Mouse (Mus musculus) hindbrain, embryonic 16.5 days (tissue): ENCODE measurements around the gene Rsu1. TPM values are rescaled to one million over a fixed set of nuclear protein-coding genes. Genes with fewer than 3 reads are reported as not detected.
A peak's percentile ranks its signal among the peaks of the same experiment; 100 is the strongest.

Experiments used
- ATAC-seq: fragments of 200-750 bp; cut with Nextera tagmentation; 2 replicates; pipeline ENCODE4 v1.8.0; 2017; ENCODE audit warnings: moderate TSS enrichment, moderate library complexity
- H3K27ac ChIP-seq: fragments of 300-500 bp; sonication (generic); 2 replicates; pipeline ENCODE4 v1.5.1; 2014; ENCODE audit warnings: low read depth, mild to moderate bottlenecking, control low read depth, low read length, moderate library complexity
- H3K27me3 ChIP-seq: fragments of 300-500 bp; sonication (generic); replicated peaks from 2 replicates; pipeline ENCODE4 v1.6.1; 2014; ENCODE audit warnings: low read length; ENCODE audit not compliant: control insufficient read depth, insufficient read depth
- H3K36me3 ChIP-seq: fragments of 300-500 bp; sonication (generic); 2 replicates; pipeline ENCODE4 v1.6.1; 2014; ENCODE audit warnings: mild to moderate bottlenecking, low read length, moderate library complexity, mixed read lengths; ENCODE audit not compliant: control insufficient read depth, insufficient read depth
- H3K4me1 ChIP-seq: fragments of 300-500 bp; sonication (generic); 2 replicates; pipeline ENCODE4 v1.6.1; 2014; ENCODE audit warnings: low read depth, low read length; ENCODE audit not compliant: control insufficient read depth, insufficient read depth
- H3K4me2 ChIP-seq: fragments of 300-500 bp; sonication (generic); 2 replicates; pipeline ENCODE4 v1.6.1; 2014; ENCODE audit warnings: mild to moderate bottlenecking, low read length, control low read depth, moderate library complexity
- H3K4me3 ChIP-seq: fragments of 300-500 bp; sonication (generic); 2 replicates; pipeline ENCODE4 v1.5.1; 2014; ENCODE audit warnings: mild to moderate bottlenecking, low read length, control low read depth, moderate library complexity
- H3K9ac ChIP-seq: fragments of 300-500 bp; sonication (generic); 2 replicates; pipeline ENCODE4 v1.6.1; 2014; ENCODE audit warnings: low read depth, mild to moderate bottlenecking, control low read depth, low read length, moderate library complexity
- H3K9me3 ChIP-seq: fragments of 300-500 bp; sonication (generic); 2 replicates; pipeline ENCODE4 v1.6.1; 2014; ENCODE audit warnings: mild to moderate bottlenecking, low read length, moderate library complexity; ENCODE audit not compliant: control insufficient read depth
- WGBS: fragments of 180-500 bp; shearing (Covaris S2); extraction: QIAGEN DNeasy Blood & Tissue Kit; methylation state at CpG from one replicate; pipeline ENCODE4 v1.1.7; 2014; 5-methylcytosine and 5-hydroxymethylcytosine counted together
- polyA plus RNA-seq: library from polyadenylated mRNA; unstranded; fragments of >200 nt; fragmentation: Nextera tagmentation; extraction: Ambion mirVana; gene quantifications from 2 replicates; pipeline ENCODE4 v1.2.1, GENCODE M21; 2015

Rsu1 gene
- polyA plus RNA-seq = 85.5 and 97.5 TPM in 2 replicates

GRCm38 (mm10) chr2:13271165-13271957 lies at the start of gene Rsu1:
TSS of gene Rsu1 (minus strand) at chr2:13271415.
- under 1% methylated on average over 37 of the region's 37 CpGs for WGBS
- Histone ChIP-seq H3K4me2 (peak within 1 kb of the TSS; percentile 90), H3K9me3 (no peaks in the 10 kb centered on the region), H3K36me3 (no peaks in the 10 kb centered on the region), H3K4me1 (peaks cover 9% of the 10 kb centered on the region), H3K4me3 (peak within 1 kb of the TSS; percentile 62), H3K27ac (peak within 1 kb of the TSS; percentile 68; the same call in 1 of the 2 replicates), H3K9ac (peak within 1 kb of the TSS; percentile 79), H3K27me3 (no peaks in the 10 kb centered on the region)
- peak; percentile 100 for ATAC-seq

GRCm38 (mm10) chr2:13303376-13303775 lies 32.2 kb upstream of the Rsu1 start:
- no peak overlapping the region for H3K4me3 ChIP-seq
- no peak overlapping the region for H3K4me2 ChIP-seq
- H3K27me3 ChIP-seq = no peaks in the 10 kb centered on the region
- 76% methylated on average over 3 of the region's 3 CpGs for WGBS
- H3K27ac ChIP-seq = no peak overlapping the region
- H3K9ac ChIP-seq = no peak overlapping the region
- no peaks in the 10 kb centered on the region for H3K4me1 ChIP-seq
- H3K36me3 ChIP-seq = no peaks in the 10 kb centered on the region
- ATAC-seq = no peak
- peaks cover 2% of the 10 kb centered on the region; the same call in 1 of the 2 replicates for H3K9me3 ChIP-seq

GRCm38 (mm10) chr2:13299031-13299430 lies 27.8 kb upstream of the Rsu1 start:
- Histone ChIP-seq H3K4me1 (no peaks in the 10 kb centered on the region), H3K27me3 (no peaks in the 10 kb centered on the region), H3K36me3 (no peaks in the 10 kb centered on the region), H3K9ac (no peak overlapping the region), H3K4me3 (no peak overlapping the region), H3K27ac (no peak overlapping the region), H3K9me3 (no peaks in the 10 kb centered on the region), H3K4me2 (no peak overlapping the region)
- ATAC-seq = peak; percentile 97
- 27% methylated on average over 3 of the region's 3 CpGs for WGBS

- no peak overlapping the region for H3K27ac ChIP-seq
- H3K27me3 ChIP-seq = no peaks in the 10 kb centered on the region
- no peak overlapping the region for H3K9ac ChIP-seq
- WGBS = 42% methylated on average over 5 of the region's 5 CpGs
- ATAC-seq = no peak
- H3K4me3 ChIP-seq = no peak overlapping the region
- no peaks in the 10 kb centered on the region for H3K9me3 ChIP-seq
- H3K4me1 ChIP-seq = no peaks in the 10 kb centered on the region
- H3K36me3 ChIP-seq = no peaks in the 10 kb centered on the region
- no peak overlapping the region for H3K4me2 ChIP-seq
These were observed 26.5 kb upstream of the Rsu1 start for GRCm38 (mm10) chr2:13297733-13298132.

GRCm38 (mm10) chr2:13290661-13291060 lies 19.4 kb upstream of the Rsu1 start:
- 0 out of 2 replicates have a peak, but pooled peaks have one; percentile 37 for ATAC-seq
- 0% methylated on average over 1 of the region's 1 CpGs for WGBS
- no peak overlapping the region for H3K4me3 ChIP-seq

GRCm38 (mm10) chr2:13290070-13290469 lies 18.9 kb upstream of the Rsu1 start:
- Histone ChIP-seq H3K27me3 (no peaks in the 10 kb centered on the region), H3K9me3 (no peaks in the 10 kb centered on the region), H3K4me1 (no peaks in the 10 kb centered on the region), H3K4me3 (no peak overlapping the region), H3K4me2 (no peak overlapping the region), H3K9ac (no peak overlapping the region), H3K27ac (no peak overlapping the region), H3K36me3 (no peaks in the 10 kb centered on the region)
- ATAC-seq = no peak
- WGBS = 74% methylated on average over 3 of the region's 3 CpGs

More at GRCm38 (mm10) chr2:13290661-13291060, 19.4 kb upstream of the Rsu1 start:
- H3K36me3 ChIP-seq = no peaks in the 10 kb centered on the region
- H3K9me3 ChIP-seq = no peaks in the 10 kb centered on the region
- H3K4me2 ChIP-seq = no peak overlapping the region
- H3K9ac ChIP-seq = no peak overlapping the region
- no peak overlapping the region for H3K27ac ChIP-seq
- no peaks in the 10 kb centered on the region for H3K4me1 ChIP-seq
- H3K27me3 ChIP-seq = no peaks in the 10 kb centered on the region

GRCm38 (mm10) chr2:13278114-13278862 lies 7.1 kb upstream of the Rsu1 start:
- Histone ChIP-seq H3K9me3 (no peaks in the 10 kb centered on the region), H3K4me2 (0 out of 2 replicates have a peak overlapping the region, but pooled peaks have one; percentile 27), H3K27ac (no peak overlapping the region), H3K27me3 (no peaks in the 10 kb centered on the region), H3K4me1 (no peaks in the 10 kb centered on the region), H3K36me3 (no peaks in the 10 kb centered on the region), H3K4me3 (no peak overlapping the region), H3K9ac (no peak overlapping the region)
- 60% methylated on average over 10 of the region's 10 CpGs for WGBS
- peak; percentile 78 for ATAC-seq

- no peak for ATAC-seq
- 62% methylated on average over 7 of the region's 7 CpGs for WGBS
- H3K9me3 ChIP-seq = no peaks in the 10 kb centered on the region
- H3K4me2 ChIP-seq = no peak overlapping the region
- H3K27ac ChIP-seq = no peak overlapping the region
- H3K4me3 ChIP-seq = no peak overlapping the region
- H3K27me3 ChIP-seq = no peaks in the 10 kb centered on the region
- H3K9ac ChIP-seq = no peak overlapping the region
- H3K4me1 ChIP-seq = peaks cover under 1% of the 10 kb centered on the region
- H3K36me3 ChIP-seq = no peaks in the 10 kb centered on the region
These were observed 4.7 kb upstream of the Rsu1 start for GRCm38 (mm10) chr2:13275874-13276273.

GRCm38 (mm10) chr2:13270736-13271135 lies 479 bp downstream of the Rsu1 start:
- Histone ChIP-seq H3K36me3 (no peaks in the 10 kb centered on the region), H3K4me2 (peak overlapping the region; percentile 90), H3K4me1 (peaks cover 9% of the 10 kb centered on the region), H3K27me3 (no peaks in the 10 kb centered on the region), H3K27ac (peak overlapping the region; percentile 68; the same call in 1 of the 2 replicates), H3K9ac (peak overlapping the region; percentile 79), H3K9me3 (no peaks in the 10 kb centered on the region), H3K4me3 (peak overlapping the region; percentile 62)
- ATAC-seq = no peak
- WGBS = 56% methylated on average over 8 of the region's 8 CpGs
